Mouse (Mus musculus) embryonic facial prominence, embryonic 14.5 days (tissue): ENCODE measurements around the gene 4930474N05Rik. TPM values are rescaled to one million over a fixed set of nuclear protein-coding genes. Genes with fewer than 3 reads are reported as not detected.

Source experiments
- ATAC-seq: fragments of 200-750 bp; cut with Nextera tagmentation; 2 replicates; pipeline ENCODE4 v1.8.0; 2017; ENCODE audit warnings: low read depth, moderate number of reproducible peaks, moderate TSS enrichment
- DNase-seq: peaks from one replicate; pipeline ENCODE4 v3.0.0-alpha.2; 2015; ENCODE audit warnings: low spot score
- H3K27ac ChIP-seq: fragments of 300-500 bp; sonication (generic); replicated peaks from 2 replicates; pipeline ENCODE4 v1.5.1; 2014; ENCODE audit warnings: low read depth, mild to moderate bottlenecking, low read length, moderate library complexity
- H3K27me3 ChIP-seq: fragments of 300-500 bp; sonication (generic); replicated peaks from 2 replicates; pipeline ENCODE4 v1.6.1; 2014; ENCODE audit warnings: low read length; ENCODE audit not compliant: control insufficient read depth, insufficient read depth
- H3K36me3 ChIP-seq: fragments of 300-500 bp; sonication (generic); 2 replicates; pipeline ENCODE4 v1.6.1; 2014; ENCODE audit warnings: low read length, mixed read lengths; ENCODE audit not compliant: control insufficient read depth, insufficient read depth
- H3K4me1 ChIP-seq: fragments of 300-500 bp; sonication (generic); 2 replicates; pipeline ENCODE4 v1.6.1; 2014; ENCODE audit warnings: antibody characterized with exemption, low read length; ENCODE audit not compliant: control insufficient read depth, insufficient read depth
- H3K4me2 ChIP-seq: fragments of 300-500 bp; sonication (generic); 2 replicates; pipeline ENCODE4 v1.6.1; 2014; ENCODE audit warnings: low read depth, mild to moderate bottlenecking, low read length, moderate library complexity, mixed read lengths
- H3K4me3 ChIP-seq: fragments of 300-500 bp; sonication (generic); 2 replicates; pipeline ENCODE4 v1.5.1; 2014; ENCODE audit warnings: low read depth, mild to moderate bottlenecking, low read length
- H3K9ac ChIP-seq: fragments of 300-500 bp; sonication (generic); 2 replicates; pipeline ENCODE4 v1.6.1; 2014; ENCODE audit warnings: low read depth, mild to moderate bottlenecking, low read length, moderate library complexity, mixed read lengths
- H3K9me3 ChIP-seq: fragments of 300-500 bp; sonication (generic); 2 replicates; pipeline ENCODE4 v1.6.1; 2016; ENCODE audit warnings: low read length; ENCODE audit not compliant: control insufficient read depth
- WGBS: fragments of 180-500 bp; shearing (Covaris S2); extraction: QIAGEN DNeasy Blood & Tissue Kit; methylation state at CpG from one replicate; pipeline ENCODE4 v1.1.7; 2014; 5-methylcytosine and 5-hydroxymethylcytosine counted together
- polyA plus RNA-seq: library from polyadenylated mRNA; unstranded; fragments of >200 nt; fragmentation: Nextera tagmentation; extraction: Ambion mirVana; gene quantifications from 2 replicates; pipeline ENCODE4 v1.2.1, GENCODE M21; 2014

Gene 4930474N05Rik
- polyA plus RNA-seq, 1 experiment from 2014 or later: not detected

DNA sequence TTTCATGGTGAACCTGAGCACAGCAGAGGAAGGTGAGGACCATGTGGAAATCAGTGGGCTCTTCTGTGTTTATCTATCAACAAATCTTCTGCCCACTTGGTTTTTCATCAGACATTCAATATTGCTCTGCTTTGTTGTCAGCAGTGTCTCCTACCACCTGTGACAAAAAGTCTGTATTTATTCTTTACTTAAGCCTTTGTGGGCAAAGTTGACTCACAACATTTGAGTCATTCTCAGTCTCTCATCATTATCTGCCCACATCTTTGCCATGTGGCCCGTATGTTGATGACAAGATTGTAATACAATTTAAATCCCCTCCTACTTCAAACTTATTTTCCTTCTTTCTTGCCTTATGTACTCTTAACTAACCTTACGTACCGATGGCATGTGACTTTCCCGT is 43.0 kb downstream of the 4930474N05Rik start:
- WGBS: 86% methylated on average over 4 of the region's 4 CpGs
- H3K4me2 ChIP-seq: no peak overlapping the region
- DNase-seq: no peak

DNA sequence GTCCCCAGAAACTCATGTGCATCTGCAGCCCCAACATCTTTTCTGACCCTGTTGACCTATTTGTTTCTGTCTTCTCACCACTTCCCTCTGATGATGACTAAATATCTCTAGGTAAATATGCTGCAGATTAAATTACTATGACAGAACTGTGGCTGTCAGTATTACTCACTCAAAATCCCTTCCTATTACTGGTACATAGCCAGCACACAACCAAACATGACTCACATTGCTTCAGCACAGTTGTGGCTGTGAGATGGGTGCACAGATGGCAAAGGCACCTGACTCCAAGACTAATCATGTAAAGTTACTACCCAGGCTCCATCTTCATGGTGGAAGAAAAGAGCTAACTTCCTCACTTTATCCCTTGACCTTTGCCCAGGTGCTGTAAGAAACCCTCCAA is 50.5 kb downstream of the 4930474N05Rik start:
- H3K27me3 ChIP-seq: no peaks in the 10 kb centered on the region
- H3K4me2 ChIP-seq: no peak overlapping the region
- no peak overlapping the region for H3K9ac ChIP-seq
- DNase-seq (no peak), ATAC-seq (no peak)
- H3K4me3 ChIP-seq: no peak overlapping the region
- H3K4me1 ChIP-seq: no peaks in the 10 kb centered on the region
- no peak overlapping the region for H3K27ac ChIP-seq
- H3K9me3 ChIP-seq: no peaks in the 10 kb centered on the region
- no peaks in the 10 kb centered on the region for H3K36me3 ChIP-seq

More for the DNA sequence above, 43.0 kb downstream of the 4930474N05Rik start:
- no peaks in the 10 kb centered on the region for H3K36me3 ChIP-seq
- no peak overlapping the region for H3K9ac ChIP-seq
- H3K27me3 ChIP-seq: no peaks in the 10 kb centered on the region
- H3K4me1 ChIP-seq: no peaks in the 10 kb centered on the region
- no peak overlapping the region for H3K4me3 ChIP-seq
- H3K9me3 ChIP-seq: no peaks in the 10 kb centered on the region
- no peak overlapping the region for H3K27ac ChIP-seq
- ATAC-seq: no peak
